Mouse (Mus musculus) stomach, embryonic 16.5 days (tissue): ENCODE measurements around the gene Crtc1. TPM values are rescaled to one million over a fixed set of nuclear protein-coding genes. Genes with fewer than 3 reads are reported as not detected.

Source experiments
- ATAC-seq: fragments of 200-750 bp; cut with Nextera tagmentation; 2 replicates; pipeline ENCODE4 v1.8.0; 2017; ENCODE audit warnings: moderate number of reproducible peaks, moderate TSS enrichment; ENCODE audit not compliant: insufficient read depth, low FRiP score
- H3K27ac ChIP-seq: fragments of 300-500 bp; sonication (generic); 2 replicates; pipeline ENCODE4 v1.5.1; 2014; ENCODE audit warnings: low read length
- H3K27me3 ChIP-seq: fragments of 300-500 bp; sonication (generic); 2 replicates; pipeline ENCODE4 v1.6.1; 2014; ENCODE audit warnings: low read length, control low read depth, mixed read lengths; ENCODE audit not compliant: control insufficient read depth, insufficient read depth
- H3K36me3 ChIP-seq: fragments of 300-500 bp; sonication (generic); 2 replicates; pipeline ENCODE4 v1.6.1; 2014; ENCODE audit warnings: low read length; ENCODE audit not compliant: control insufficient read depth, insufficient read depth
- H3K4me1 ChIP-seq: fragments of 300-500 bp; sonication (generic); 2 replicates; pipeline ENCODE4 v1.6.1; 2014; ENCODE audit warnings: low read length, control low read depth, mixed read lengths; ENCODE audit not compliant: control insufficient read depth, insufficient read depth
- H3K4me2 ChIP-seq: fragments of 300-500 bp; sonication (generic); 2 replicates; pipeline ENCODE4 v1.6.1; 2014; ENCODE audit warnings: low read depth, low read length, mixed read lengths
- H3K4me3 ChIP-seq: fragments of 300-500 bp; sonication (generic); replicated peaks from 2 replicates; pipeline ENCODE4 v1.5.1; 2014; ENCODE audit warnings: mild to moderate bottlenecking, low read length
- H3K9ac ChIP-seq: fragments of 300-500 bp; sonication (generic); 2 replicates; pipeline ENCODE4 v1.6.1; 2014; ENCODE audit warnings: low read length
- H3K9me3 ChIP-seq: fragments of 300-500 bp; sonication (generic); replicated peaks from 2 replicates; pipeline ENCODE4 v1.6.1; 2016; ENCODE audit warnings: low read length, control low read depth; ENCODE audit not compliant: control insufficient read depth
- WGBS: fragments of 180-500 bp; shearing (Covaris S2); extraction: QIAGEN DNeasy Blood & Tissue Kit; methylation state at CpG from one replicate; pipeline ENCODE4 v1.1.7; 2014; 5-methylcytosine and 5-hydroxymethylcytosine counted together
- polyA plus RNA-seq: library from polyadenylated mRNA; unstranded; fragments of >200 nt; fragmentation: Nextera tagmentation; extraction: Ambion mirVana; gene quantifications from 2 replicates; pipeline ENCODE4 v1.2.1, GENCODE M21; 2015

Gene Crtc1
- polyA plus RNA-seq, 1 experiment from 2014 or later, result 13.9 TPM

DNA sequence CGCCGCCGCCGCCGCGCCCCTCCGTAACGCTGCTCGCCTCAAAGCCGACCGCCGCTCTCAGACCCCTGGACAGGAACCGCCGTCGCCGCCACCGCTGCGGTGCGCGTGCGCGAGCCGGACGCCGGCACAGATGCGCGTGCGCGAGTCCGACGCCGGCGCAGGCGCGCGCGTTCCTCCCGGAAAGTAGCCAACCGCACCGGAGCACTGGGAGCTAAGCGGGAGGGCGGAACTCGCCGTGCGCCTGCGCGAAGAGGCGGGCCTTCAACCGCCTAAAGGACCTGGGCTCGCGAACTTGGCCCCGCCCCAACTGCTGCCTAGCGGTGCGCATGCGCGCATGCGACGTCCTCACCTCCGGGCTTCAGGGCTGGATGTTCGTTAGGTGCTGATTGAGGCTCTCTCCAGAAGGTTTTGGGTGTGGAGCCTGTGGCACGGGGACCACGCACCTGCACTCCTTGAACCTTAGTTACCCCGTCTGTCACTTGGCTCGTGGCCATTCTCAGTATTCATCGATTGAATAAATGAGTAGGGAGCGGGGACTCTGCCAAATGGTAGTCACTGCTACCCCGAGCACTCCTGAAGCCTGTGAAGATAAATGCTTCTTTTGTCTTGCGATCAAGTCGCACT, 86.1 kb downstream of the Crtc1 start, which contains the start of gene Upf1:
Gene Upf1, minus strand, starts transcription at position 85 of the 624 bp plus-strand sequence.
- peak; percentile 94 for ATAC-seq
- peak within 1 kb of the TSS; percentile 98 for H3K4me2 ChIP-seq
- peak within 1 kb of the TSS; percentile 86 for H3K27ac ChIP-seq
- under 1% methylated on average over 69 of the region's 69 CpGs for WGBS
- peak within 1 kb of the TSS; percentile 97 for H3K9ac ChIP-seq
- H3K4me1 ChIP-seq, result peaks cover 37% of the 10 kb centered on the region
- H3K4me3 ChIP-seq, result peak within 1 kb of the TSS; percentile 78
- H3K9me3 ChIP-seq, result no peaks in the 10 kb centered on the region
- H3K36me3 ChIP-seq, result no peaks in the 10 kb centered on the region
- H3K27me3 ChIP-seq, result no peaks in the 10 kb centered on the region

DNA sequence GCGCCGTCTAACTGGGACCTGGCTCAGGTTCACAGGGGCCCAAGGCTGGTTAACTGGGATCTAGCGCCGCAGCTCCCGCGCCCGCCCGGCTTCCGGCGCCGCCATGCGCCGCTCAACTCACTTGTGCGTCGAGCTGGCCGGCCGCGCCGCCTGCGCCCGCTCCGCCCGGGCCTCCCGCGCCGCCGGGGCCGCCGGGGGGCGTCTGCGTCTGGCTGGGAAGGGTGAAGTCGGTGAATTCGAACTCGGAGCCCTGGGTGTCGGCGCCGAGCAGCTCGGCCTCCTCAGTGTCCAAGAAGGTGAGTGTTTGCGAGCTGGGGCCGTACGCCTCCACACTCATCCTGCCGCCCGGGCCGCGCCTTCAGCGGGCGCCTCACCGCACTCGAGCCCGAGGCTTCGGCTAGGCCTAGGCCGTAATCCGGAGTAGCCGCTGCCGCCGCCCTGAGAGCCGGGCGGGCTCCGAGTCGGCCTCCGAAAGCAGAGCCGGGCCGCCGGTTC, 86.7 kb downstream of the Crtc1 start:
- Histone ChIP-seq H3K27ac (peak overlapping the region; percentile 86), H3K9me3 (no peaks in the 10 kb centered on the region), H3K4me1 (peaks cover 38% of the 10 kb centered on the region), H3K36me3 (no peaks in the 10 kb centered on the region), H3K4me2 (peak overlapping the region; percentile 98), H3K9ac (peak overlapping the region; percentile 97), H3K4me3 (peak overlapping the region; percentile 78), H3K27me3 (no peaks in the 10 kb centered on the region)
- 1% methylated on average over 53 of the region's 64 CpGs for WGBS
- ATAC-seq, result peak; percentile 19; the same call in 1 of the 2 replicates

DNA sequence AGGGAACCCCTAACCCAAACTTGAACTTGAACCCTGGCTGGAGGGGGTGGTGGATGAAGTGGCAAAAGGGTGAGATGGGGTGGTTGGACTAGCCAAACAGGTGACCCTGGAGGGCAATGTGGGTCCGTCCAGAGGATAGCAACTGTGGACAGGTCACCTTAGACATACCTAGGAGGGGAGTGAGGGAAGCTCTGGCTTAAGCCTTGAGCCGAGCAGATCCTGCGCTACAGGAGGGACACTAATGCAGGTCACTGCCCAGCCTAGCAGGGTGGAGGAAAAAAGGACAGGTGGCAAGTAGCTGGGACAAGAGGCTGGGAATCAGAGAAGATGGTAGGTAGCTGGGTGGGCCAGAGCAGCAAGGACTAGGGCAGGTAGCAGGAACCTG, 87.4 kb downstream of the Crtc1 start:
- H3K4me3 ChIP-seq, result peak overlapping the region; percentile 78
- WGBS, result 14% methylated on average over 3 of the region's 3 CpGs
- no peaks in the 10 kb centered on the region for H3K36me3 ChIP-seq
- no peak for ATAC-seq
- H3K27me3 ChIP-seq, result no peaks in the 10 kb centered on the region
- no peaks in the 10 kb centered on the region for H3K9me3 ChIP-seq
- H3K27ac ChIP-seq, result peak overlapping the region; percentile 86
- peak overlapping the region; percentile 98 for H3K4me2 ChIP-seq
- H3K4me1 ChIP-seq, result peaks cover 38% of the 10 kb centered on the region
- H3K9ac ChIP-seq, result peak overlapping the region; percentile 97

DNA sequence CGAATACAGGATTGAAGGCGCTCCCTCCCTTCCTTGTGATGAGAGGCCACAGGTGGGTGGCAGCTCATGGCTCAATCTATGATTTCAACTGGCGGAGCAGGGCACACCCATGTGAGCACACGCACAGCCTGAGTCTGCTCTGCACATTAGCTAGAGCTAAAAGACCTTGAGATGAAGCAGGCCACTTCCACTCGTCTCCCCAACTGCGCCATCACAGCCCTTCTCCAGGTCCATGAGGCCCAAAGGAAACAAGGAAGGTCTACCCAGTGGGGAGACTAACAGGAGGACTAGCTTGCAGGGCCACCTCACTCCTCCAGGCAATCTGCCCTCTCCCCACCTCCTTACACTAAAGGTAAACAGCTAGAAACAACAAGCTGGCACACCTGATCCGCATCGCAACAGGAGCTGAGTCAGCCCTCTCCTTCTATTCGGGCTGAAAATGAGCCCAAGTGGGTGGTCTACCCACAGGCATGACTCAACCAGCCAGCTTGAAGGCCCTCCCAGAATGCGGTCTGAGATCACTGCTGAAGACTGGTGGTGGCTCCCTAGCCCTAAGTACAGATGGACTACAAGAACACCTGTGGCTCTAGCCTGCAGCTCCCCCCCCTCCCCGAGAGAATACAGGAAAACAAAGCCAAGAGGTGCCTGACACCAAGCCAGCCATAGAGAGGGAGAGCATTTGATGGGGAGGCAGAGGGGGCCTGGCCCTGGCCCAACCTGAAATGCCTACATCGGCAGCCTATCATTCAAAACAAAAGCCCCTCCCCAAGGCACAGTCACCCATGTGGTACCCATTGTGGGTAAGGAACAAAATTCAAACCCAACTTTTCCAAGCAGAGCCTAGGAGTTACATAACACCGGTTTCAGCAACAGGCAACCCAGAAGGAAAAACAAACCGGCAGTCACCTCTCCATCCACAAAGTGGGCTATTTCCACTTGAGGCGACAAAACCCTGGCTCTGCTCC, 88.1 kb downstream of the Crtc1 start:
- peaks cover 38% of the 10 kb centered on the region for H3K4me1 ChIP-seq

DNA sequence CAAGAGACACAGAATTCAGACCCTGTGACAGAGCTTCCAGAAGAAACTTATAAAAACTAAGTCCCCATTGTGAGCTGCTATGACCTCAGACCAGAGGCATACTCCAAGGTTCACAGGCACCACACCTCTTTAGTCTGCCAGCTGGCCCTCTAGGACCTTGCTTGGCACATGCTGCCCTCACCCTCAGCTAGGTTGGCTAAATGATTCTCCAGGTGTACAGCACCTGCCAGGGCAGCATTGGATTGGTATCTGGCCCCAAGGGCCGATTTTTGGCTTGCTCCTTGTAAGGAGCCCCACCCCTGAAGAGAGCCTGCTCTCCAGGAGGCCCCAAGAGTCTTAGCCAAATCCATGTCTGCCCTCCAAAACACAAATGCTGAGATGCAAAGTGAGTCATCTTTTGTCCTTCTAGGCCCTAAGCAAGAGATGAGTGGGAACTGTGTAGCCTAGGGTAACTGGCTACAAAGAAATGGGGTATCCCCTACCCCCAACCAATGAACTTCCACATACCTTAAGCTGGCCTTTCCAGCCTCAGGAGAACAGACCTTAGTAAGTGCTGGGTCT, 91.4 kb downstream of the Crtc1 start:
- peaks cover 31% of the 10 kb centered on the region for H3K4me1 ChIP-seq
- H3K9ac ChIP-seq, result no peak overlapping the region
- H3K4me2 ChIP-seq, result no peak overlapping the region
- H3K36me3 ChIP-seq, result peaks cover 6% of the 10 kb centered on the region; the same call in 1 of the 2 replicates
- no peak overlapping the region for H3K27ac ChIP-seq
- no peak overlapping the region for H3K4me3 ChIP-seq
- H3K27me3 ChIP-seq, result no peaks in the 10 kb centered on the region
- 68% methylated on average over 1 of the region's 1 CpGs for WGBS
- H3K9me3 ChIP-seq, result no peaks in the 10 kb centered on the region
- ATAC-seq, result no peak

More for the DNA sequence above, 88.1 kb downstream of the Crtc1 start:
- Histone ChIP-seq H3K9ac (peak overlapping the region; percentile 97), H3K27me3 (no peaks in the 10 kb centered on the region), H3K4me3 (peak overlapping the region; percentile 78), H3K4me2 (peak overlapping the region; percentile 98), H3K36me3 (no peaks in the 10 kb centered on the region), H3K9me3 (no peaks in the 10 kb centered on the region), H3K27ac (peak overlapping the region; percentile 86)
- WGBS, result 32% methylated on average over 15 of the region's 15 CpGs
- no peak for ATAC-seq

DNA sequence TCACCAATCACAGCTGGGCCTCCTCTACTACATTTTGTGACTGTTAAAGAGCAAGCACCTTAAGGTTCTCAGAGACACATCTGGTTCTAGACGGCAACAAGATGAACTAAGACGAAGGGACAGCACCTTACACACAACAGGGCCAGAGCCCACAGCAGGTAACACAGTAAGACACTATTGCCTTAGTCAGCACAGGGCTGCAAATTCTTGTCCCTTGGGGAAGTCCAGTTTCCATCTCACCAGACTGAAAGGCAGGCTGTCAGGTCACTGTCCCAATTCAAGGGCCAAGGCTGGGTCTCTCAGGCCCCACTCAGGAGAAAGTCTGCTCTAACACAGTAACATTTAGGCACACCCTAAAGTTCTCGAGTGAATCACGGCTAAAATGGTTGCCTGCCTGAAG, 91.9 kb downstream of the Crtc1 start:
- Histone ChIP-seq H3K27me3 (no peaks in the 10 kb centered on the region), H3K4me1 (peaks cover 31% of the 10 kb centered on the region), H3K9me3 (no peaks in the 10 kb centered on the region), H3K9ac (no peak overlapping the region), H3K4me3 (no peak overlapping the region), H3K4me2 (no peak overlapping the region), H3K36me3 (peaks cover 11% of the 10 kb centered on the region; the same call in 1 of the 2 replicates), H3K27ac (no peak overlapping the region)
- 72% methylated on average over 4 of the region's 4 CpGs for WGBS
- ATAC-seq, result no peak

DNA sequence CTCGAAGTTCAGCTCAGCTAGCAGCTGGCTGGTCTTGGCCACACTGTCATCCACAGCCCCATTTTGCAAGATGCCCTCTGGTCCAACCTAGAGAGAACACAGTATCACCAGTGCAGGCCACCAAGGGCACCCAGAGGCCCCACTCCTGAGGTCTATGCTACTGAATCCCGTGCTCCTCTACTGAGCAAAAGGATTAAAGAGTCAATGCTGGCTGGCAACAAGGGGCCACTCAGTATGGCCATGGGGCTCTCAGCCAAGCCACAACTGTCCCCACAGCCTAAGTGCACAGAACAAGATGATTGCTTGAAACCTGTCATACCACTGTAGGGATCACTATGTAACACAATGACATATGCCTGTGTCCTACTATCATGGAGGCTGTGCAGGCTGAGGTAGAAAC, 95.1 kb downstream of the Crtc1 start:
- H3K27ac ChIP-seq, result no peak overlapping the region
- no peaks in the 10 kb centered on the region for H3K9me3 ChIP-seq
- H3K4me2 ChIP-seq, result no peak overlapping the region
- H3K9ac ChIP-seq, result no peak overlapping the region
- 87% methylated on average over 2 of the region's 2 CpGs for WGBS
- 0 out of 2 replicates have a peak, but pooled peaks cover 6% of the 10 kb centered on the region for H3K4me1 ChIP-seq
- H3K4me3 ChIP-seq, result no peak overlapping the region
- no peak for ATAC-seq
- no peaks in the 10 kb centered on the region for H3K27me3 ChIP-seq
- H3K36me3 ChIP-seq, result peaks cover 25% of the 10 kb centered on the region; the same call in 1 of the 2 replicates

DNA sequence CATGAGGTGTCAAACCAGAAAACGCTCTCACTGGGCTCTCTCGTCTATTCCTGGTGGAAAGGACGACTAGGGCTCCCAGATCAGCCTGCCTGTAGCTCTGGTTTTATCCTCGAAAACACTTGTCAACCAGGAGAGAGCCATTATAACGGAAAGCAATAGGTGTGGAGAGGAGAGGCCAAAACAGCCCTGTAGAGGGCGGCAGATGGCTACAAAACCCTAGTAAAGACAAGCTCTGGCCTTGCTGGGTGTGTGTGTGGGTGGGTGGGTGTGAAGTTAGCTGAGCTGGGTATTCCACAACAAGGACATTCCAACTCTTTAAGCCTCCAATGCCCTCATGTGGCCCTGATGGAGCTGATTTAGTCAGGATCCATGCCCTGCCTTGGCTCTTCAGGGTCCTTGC, 95.7 kb downstream of the Crtc1 start:
- ATAC-seq, result no peak
- Histone ChIP-seq H3K27ac (no peak overlapping the region), H3K9ac (no peak overlapping the region), H3K27me3 (no peaks in the 10 kb centered on the region), H3K4me2 (no peak overlapping the region), H3K4me1 (0 out of 2 replicates have a peak, but pooled peaks cover 5% of the 10 kb centered on the region), H3K36me3 (peaks cover 25% of the 10 kb centered on the region; the same call in 1 of the 2 replicates), H3K9me3 (no peaks in the 10 kb centered on the region), H3K4me3 (no peak overlapping the region)
- WGBS, result 56% methylated on average over 6 of the region's 6 CpGs
